In the genomic region with DNA sequence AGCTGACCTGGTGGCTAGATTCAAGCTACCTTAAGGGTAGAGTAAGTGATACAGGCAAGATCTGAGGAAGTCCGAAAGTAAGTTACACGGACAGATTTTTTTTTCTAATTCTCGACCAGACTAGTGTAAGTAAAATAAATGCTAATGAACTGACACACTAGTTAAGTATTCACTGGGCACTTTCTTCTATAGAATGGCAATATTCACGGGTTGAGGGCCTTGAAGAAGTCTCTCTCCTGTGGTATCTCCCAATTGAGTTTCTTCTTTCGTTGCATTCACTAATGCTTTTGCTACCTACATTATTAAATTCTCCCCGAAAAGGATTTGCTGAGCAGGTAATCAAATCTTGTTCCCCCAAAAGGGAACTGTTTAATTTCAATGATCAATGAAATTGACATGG, we compare ENCODE assay signal across 8 mouse cellular contexts. TPM values are rescaled to one million over a fixed set of nuclear protein-coding genes. Genes with fewer than 3 reads are reported as not detected.
DNase-seq lines count a peak whose midpoint lies in the region; ATAC-seq and TF ChIP-seq lines count a peak whose summit lies in the region.

No protein-coding gene starts in this region.

- no peaks in the 10 kb centered on the region for H3K9me3 ChIP-seq in kidney, embryonic 16.5 days (ENCODE audit: low read length)
- H3K9me3 ChIP-seq in hindbrain, embryonic 15.5 days: no peaks in the 10 kb centered on the region
- H3K9me3 ChIP-seq in midbrain, embryonic 16.5 days (replicated peaks; ENCODE audit: control insufficient read depth, low read length, poor library complexity, severe bottlenecking): no peaks in the 10 kb centered on the region

- H3K27ac ChIP-seq in kidney, embryonic 16.5 days (ENCODE audit: low read length): peak overlapping the region; percentile 13; the same call in 1 of the 2 replicates
- no peak overlapping the region for H3K27ac ChIP-seq in bone marrow macrophage, adult 2 months (ENCODE audit: insufficient read depth, low read depth, low read length)
- H3K27ac ChIP-seq in hindbrain, embryonic 15.5 days (replicated peaks): peak overlapping the region; percentile 84
- H3K27ac ChIP-seq in midbrain, embryonic 16.5 days (ENCODE audit: low read length): peak overlapping the region; percentile 83; the same call in 1 of the 2 replicates

- no peaks in the 10 kb centered on the region for H3K36me3 ChIP-seq in kidney, embryonic 16.5 days (ENCODE audit: insufficient read depth, low read length)
- H3K36me3 ChIP-seq in hindbrain, embryonic 15.5 days: no peaks in the 10 kb centered on the region
- H3K36me3 ChIP-seq in midbrain, embryonic 16.5 days (ENCODE audit: control insufficient read depth, insufficient read depth, low read length): no peaks in the 10 kb centered on the region

- 19% methylated on average over 6 of the region's 6 CpGs for WGBS in kidney, embryonic 16.5 days
- WGBS in hindbrain, embryonic 15.5 days: 23% methylated on average over 6 of the region's 6 CpGs
- 22% methylated on average over 6 of the region's 6 CpGs for WGBS in midbrain, embryonic 16.5 days

- no peak for TF ChIP-seq CTCF in bone marrow macrophage, adult 2 months (IDR thresholded peaks at IDR 0.05; ENCODE audit: low read depth, low read length)

- no peak for ATAC-seq in kidney, embryonic 16.5 days (ENCODE audit: low FRiP score, low TSS enrichment)
- no peak for ATAC-seq in hindbrain, embryonic 15.5 days (ENCODE audit: low FRiP score, low read depth)
- no peak for ATAC-seq in midbrain, embryonic 16.5 days

- no peak for DNase-seq in kidney, postnatal 10 days
- DNase-seq in layer of hippocampus, postnatal 36 days: no peak
- DNase-seq in layer of hippocampus, adult 9-10 months (ENCODE audit: low spot score): no peak
- DNase-seq in adrenal gland, adult (ENCODE audit: inconsistent age in 2 of 2, low spot score in 1 of 2): no peak

- peaks cover 29% of the 10 kb centered on the region for H3K4me1 ChIP-seq in kidney, embryonic 16.5 days (ENCODE audit: insufficient read depth, low read length)
- peaks cover 18% of the 10 kb centered on the region for H3K4me1 ChIP-seq in bone marrow macrophage, adult 2 months (ENCODE audit: control insufficient read depth, insufficient read depth, low read length)
- H3K4me1 ChIP-seq in hindbrain, embryonic 15.5 days (replicated peaks): peaks cover 24% of the 10 kb centered on the region
- H3K4me1 ChIP-seq in midbrain, embryonic 16.5 days (ENCODE audit: control insufficient read depth, insufficient read depth, low read length): peaks cover 18% of the 10 kb centered on the region

- TF ChIP-seq POLR2A in bone marrow macrophage, adult 2 months (IDR thresholded peaks at IDR 0.05; ENCODE audit: borderline replicate concordance, low read depth, low read length): no peak

- H3K9ac ChIP-seq in kidney, embryonic 16.5 days (replicated peaks; ENCODE audit: low read length): peak overlapping the region; percentile 88
- H3K9ac ChIP-seq in hindbrain, embryonic 15.5 days: peak overlapping the region; percentile 71; the same call in 1 of the 2 replicates
- peak overlapping the region; percentile 87 for H3K9ac ChIP-seq in midbrain, embryonic 16.5 days (ENCODE audit: low read depth, low read length)

- no peaks in the 10 kb centered on the region for H3K27me3 ChIP-seq in kidney, embryonic 16.5 days (ENCODE audit: insufficient read depth, low read length)
- H3K27me3 ChIP-seq in hindbrain, embryonic 15.5 days: no peaks in the 10 kb centered on the region
- no peaks in the 10 kb centered on the region for H3K27me3 ChIP-seq in midbrain, embryonic 16.5 days (ENCODE audit: control insufficient read depth, insufficient read depth, low read depth, low read length)

- peak overlapping the region; percentile 62 for H3K4me2 ChIP-seq in kidney, embryonic 16.5 days (replicated peaks; ENCODE audit: low read depth, low read length)
- peak overlapping the region; percentile 57 for H3K4me2 ChIP-seq in hindbrain, embryonic 15.5 days
- H3K4me2 ChIP-seq in midbrain, embryonic 16.5 days (ENCODE audit: low read length): peak overlapping the region; percentile 59

- peak overlapping the region; percentile 83 for H3K4me3 ChIP-seq in kidney, embryonic 16.5 days (ENCODE audit: low read length)
- H3K4me3 ChIP-seq in bone marrow macrophage, adult 2 months (ENCODE audit: insufficient read depth, low read length): peak overlapping the region; percentile 59
- H3K4me3 ChIP-seq in hindbrain, embryonic 15.5 days: peak overlapping the region; percentile 72
- H3K4me3 ChIP-seq in midbrain, embryonic 16.5 days (ENCODE audit: low read depth, low read length): peak overlapping the region; percentile 89

RNA-seq across cellular contexts. Expression of a gene that starts 0.7 kb away (rescaled TPM):
- 39.7 and 42.5 TPM in 2 replicates for polyA plus RNA-seq in kidney, embryonic 16.5 days (2015; fragmentation: Nextera tagmentation; extraction: Ambion mirVana)
- 17.4 and 19.8 TPM in 2 replicates for polyA plus RNA-seq in bone marrow macrophage, adult 2 months (2012; ENCODE audit: insufficient read depth, insufficient read length, missing spikeins)
- polyA plus RNA-seq in hindbrain, embryonic 15.5 days (2015; fragmentation: Nextera tagmentation; extraction: Ambion mirVana): 26.2 and 28.6 TPM in 2 replicates
- 25.4 and 25.5 TPM in 2 replicates for polyA plus RNA-seq in midbrain, embryonic 16.5 days (2015; fragmentation: Nextera tagmentation; extraction: Ambion mirVana)
- total RNA-seq in layer of hippocampus, postnatal 36 days (2021): 10 to 100 TPM; 62.9 to 67.3 TPM

RNA-seq across cellular contexts. Expression of a gene that starts 25.6 kb away (rescaled TPM):
- polyA plus RNA-seq in kidney, embryonic 16.5 days (2015; fragmentation: Nextera tagmentation; extraction: Ambion mirVana): 5.1 and 6.8 TPM in 2 replicates
- 26.0 and 26.4 TPM in 2 replicates for polyA plus RNA-seq in bone marrow macrophage, adult 2 months (2012; ENCODE audit: insufficient read depth, insufficient read length, missing spikeins)
- 7.7 and 8.1 TPM in 2 replicates for polyA plus RNA-seq in hindbrain, embryonic 15.5 days (2015; fragmentation: Nextera tagmentation; extraction: Ambion mirVana)
- 7.8 and 7.9 TPM in 2 replicates for polyA plus RNA-seq in midbrain, embryonic 16.5 days (2015; fragmentation: Nextera tagmentation; extraction: Ambion mirVana)
- total RNA-seq in layer of hippocampus, postnatal 36 days (2021): 10 to 100 TPM; 41.6 to 45.3 TPM
